Mouse (Mus musculus): Measurements from ENCODE around the gene Abca2. TPM values are rescaled to one million over a fixed set of nuclear protein-coding genes. Genes with fewer than 3 reads are reported as not detected.

Gene Abca2
- polyA plus RNA-seq, 1 experiment from 2014 or later: 2.8 TPM

GRCm38 (mm10) chr2:25429435-25430180 lies 1.1 kb downstream of the Abca2 start:
- WGBS (ENCODE audit: insufficient replicate concordance): 67% methylated on average over 5 of the region's 5 CpGs
- Histone ChIP-seq H3K4me1 (peaks cover 39% of the 10 kb centered on the region), H3K27me3 (replicated peaks) (peaks cover 52% of the 10 kb centered on the region)

GRCm38 (mm10) chr2:25430395-25431233 lies 2.1 kb downstream of the Abca2 start:
- Histone ChIP-seq H3K4me3 (no peak overlapping the region), H3K27me3 (replicated peaks) (peaks cover 45% of the 10 kb centered on the region), H3K9ac (no peak overlapping the region), H3K27ac (no peak overlapping the region), H3K36me3 (no peaks in the 10 kb centered on the region), H3K9me3 (replicated peaks) (no peaks in the 10 kb centered on the region), H3K4me2 (no peak overlapping the region), H3K4me1 (peaks cover 39% of the 10 kb centered on the region)
- no peak for ATAC-seq
- WGBS (ENCODE audit: insufficient replicate concordance): 71% methylated on average over 17 of the region's 17 CpGs

More at GRCm38 (mm10) chr2:25429435-25430180, 1.1 kb downstream of the Abca2 start:
- Histone ChIP-seq H3K36me3 (no peaks in the 10 kb centered on the region), H3K9ac (peak overlapping the region; percentile 75; the same call in 1 of the 2 replicates), H3K4me3 (peak overlapping the region; percentile 69), H3K4me2 (peak overlapping the region; percentile 99), H3K9me3 (replicated peaks) (no peaks in the 10 kb centered on the region), H3K27ac (no peak overlapping the region)
- no peak for ATAC-seq

- ATAC-seq: no peak
- H3K27me3 ChIP-seq (replicated peaks): peaks cover 38% of the 10 kb centered on the region
- no peak overlapping the region for H3K9ac ChIP-seq
- H3K9me3 ChIP-seq (replicated peaks): no peaks in the 10 kb centered on the region
- no peak overlapping the region for H3K4me3 ChIP-seq
- no peak overlapping the region for H3K4me2 ChIP-seq
- peaks cover 39% of the 10 kb centered on the region for H3K4me1 ChIP-seq
- WGBS (ENCODE audit: insufficient replicate concordance): 73% methylated on average over 6 of the region's 6 CpGs
- H3K36me3 ChIP-seq: 0 out of 2 replicates have a peak, but pooled peaks cover 2% of the 10 kb centered on the region
- no peak overlapping the region for H3K27ac ChIP-seq
These were observed 2.9 kb downstream of the Abca2 start for GRCm38 (mm10) chr2:25431308-25431855.

- H3K27me3 ChIP-seq (replicated peaks): peaks cover 34% of the 10 kb centered on the region
- no peaks in the 10 kb centered on the region for H3K9me3 ChIP-seq (replicated peaks)
- 45% methylated on average over 11 of the region's 11 CpGs for WGBS (ENCODE audit: insufficient replicate concordance)
- no peak overlapping the region for H3K4me3 ChIP-seq
- no peak for ATAC-seq
- H3K36me3 ChIP-seq: peaks cover 5% of the 10 kb centered on the region; the same call in 1 of the 2 replicates
- peaks cover 35% of the 10 kb centered on the region for H3K4me1 ChIP-seq
- H3K27ac ChIP-seq: no peak overlapping the region
- H3K4me2 ChIP-seq: no peak overlapping the region
- H3K9ac ChIP-seq: no peak overlapping the region
These were observed 4.0 kb downstream of the Abca2 start for GRCm38 (mm10) chr2:25432326-25433098.

- Histone ChIP-seq H3K4me3 (no peak overlapping the region), H3K4me1 (peaks cover 37% of the 10 kb centered on the region), H3K4me2 (no peak overlapping the region), H3K36me3 (peaks cover 10% of the 10 kb centered on the region), H3K27ac (no peak overlapping the region), H3K9ac (no peak overlapping the region), H3K9me3 (replicated peaks) (no peaks in the 10 kb centered on the region), H3K27me3 (replicated peaks) (peaks cover 34% of the 10 kb centered on the region)
- 76% methylated on average over 17 of the region's 17 CpGs for WGBS (ENCODE audit: insufficient replicate concordance)
- ATAC-seq: no peak
These were observed 4.6 kb downstream of the Abca2 start for GRCm38 (mm10) chr2:25433101-25433500.

GRCm38 (mm10) chr2:25434292-25434691 lies 5.8 kb downstream of the Abca2 start:
- H3K4me3 ChIP-seq: no peak overlapping the region
- WGBS (ENCODE audit: insufficient replicate concordance): 73% methylated on average over 8 of the region's 8 CpGs
- no peaks in the 10 kb centered on the region for H3K9me3 ChIP-seq (replicated peaks)
- ATAC-seq: no peak
- peaks cover 26% of the 10 kb centered on the region for H3K27me3 ChIP-seq (replicated peaks)
- H3K36me3 ChIP-seq: peaks cover 10% of the 10 kb centered on the region
- H3K4me2 ChIP-seq: no peak overlapping the region
- H3K9ac ChIP-seq: no peak overlapping the region
- peaks cover 26% of the 10 kb centered on the region for H3K4me1 ChIP-seq
- no peak overlapping the region for H3K27ac ChIP-seq

GRCm38 (mm10) chr2:25436286-25436820 lies 7.8 kb downstream of the Abca2 start:
- peaks cover 11% of the 10 kb centered on the region; the same call in 1 of the 2 replicates for H3K27me3 ChIP-seq (replicated peaks)
- H3K36me3 ChIP-seq: peaks cover 16% of the 10 kb centered on the region
- no peak overlapping the region for H3K27ac ChIP-seq
- no peak overlapping the region for H3K4me3 ChIP-seq
- no peak for ATAC-seq
- peaks cover 19% of the 10 kb centered on the region for H3K4me1 ChIP-seq
- no peaks in the 10 kb centered on the region for H3K9me3 ChIP-seq (replicated peaks)
- 73% methylated on average over 10 of the region's 10 CpGs for WGBS (ENCODE audit: insufficient replicate concordance)
- H3K4me2 ChIP-seq: no peak overlapping the region
- H3K9ac ChIP-seq: no peak overlapping the region

- H3K27me3 ChIP-seq (replicated peaks): no peaks in the 10 kb centered on the region
- H3K9me3 ChIP-seq (replicated peaks): no peaks in the 10 kb centered on the region
- no peak overlapping the region for H3K9ac ChIP-seq
- peaks cover 38% of the 10 kb centered on the region for H3K36me3 ChIP-seq
- H3K4me1 ChIP-seq: peaks cover 5% of the 10 kb centered on the region; the same call in 1 of the 2 replicates
- no peak overlapping the region for H3K4me2 ChIP-seq
- H3K4me3 ChIP-seq: no peak overlapping the region
- WGBS (ENCODE audit: insufficient replicate concordance): 78% methylated on average over 20 of the region's 20 CpGs
- no peak for ATAC-seq
- H3K27ac ChIP-seq: no peak overlapping the region
These were observed 12.6 kb downstream of the Abca2 start for GRCm38 (mm10) chr2:25441067-25441466.

- H3K9me3 ChIP-seq (replicated peaks): no peaks in the 10 kb centered on the region
- H3K9ac ChIP-seq: no peak overlapping the region
- H3K27ac ChIP-seq: no peak overlapping the region
- H3K4me1 ChIP-seq: peaks cover 4% of the 10 kb centered on the region; the same call in 1 of the 2 replicates
- H3K36me3 ChIP-seq: peaks cover 32% of the 10 kb centered on the region
- WGBS (ENCODE audit: insufficient replicate concordance): 81% methylated on average over 14 of the region's 14 CpGs
- no peak overlapping the region for H3K4me2 ChIP-seq
- H3K4me3 ChIP-seq: no peak overlapping the region
- no peaks in the 10 kb centered on the region for H3K27me3 ChIP-seq (replicated peaks)
- no peak for ATAC-seq
These were observed 14.2 kb downstream of the Abca2 start for GRCm38 (mm10) chr2:25442682-25443081.

- Histone ChIP-seq H3K9me3 (replicated peaks) (no peaks in the 10 kb centered on the region), H3K9ac (no peak overlapping the region), H3K4me3 (no peak overlapping the region), H3K4me2 (no peak overlapping the region), H3K4me1 (0 out of 2 replicates have a peak, but pooled peaks cover under 1% of the 10 kb centered on the region), H3K27me3 (replicated peaks) (no peaks in the 10 kb centered on the region), H3K36me3 (no peaks in the 10 kb centered on the region), H3K27ac (no peak overlapping the region)
- no peak for ATAC-seq
- WGBS (ENCODE audit: insufficient replicate concordance): 61% methylated on average over 8 of the region's 8 CpGs
These were observed 22.5 kb downstream of the Abca2 start for GRCm38 (mm10) chr2:25450853-25451647.

Data from liver, embryonic 12.5 days (tissue).